Mouse (Mus musculus): ENCODE results near the gene Cntn6. TPM values are rescaled to one million over a fixed set of nuclear protein-coding genes. Genes with fewer than 3 reads are reported as not detected.

Gene Cntn6
- total RNA-seq, 2 experiments from 2014 or later: 5.0 to 5.7 TPM

DNA sequence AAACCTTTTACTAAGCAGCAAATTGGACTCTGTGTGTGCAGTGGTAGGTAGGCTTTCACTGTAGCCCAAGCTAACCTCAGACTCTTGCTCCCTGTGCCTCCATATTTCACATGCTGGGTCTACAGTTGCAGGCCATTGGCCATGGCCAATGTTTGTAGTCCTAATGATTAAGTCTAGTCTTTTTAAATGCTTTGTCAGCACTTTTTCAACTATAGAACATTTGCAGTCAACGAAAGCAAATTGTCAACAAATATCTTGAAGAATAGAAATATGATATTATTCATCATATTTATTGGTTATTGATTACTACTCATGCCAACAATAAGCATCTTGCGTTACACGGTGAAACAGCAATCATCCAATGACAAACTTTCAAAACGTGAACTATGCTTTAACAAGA is 246.4 kb downstream of the Cntn6 start:
- DNase-seq (ENCODE audit: low spot score in 2 of 2): no peak

DNA sequence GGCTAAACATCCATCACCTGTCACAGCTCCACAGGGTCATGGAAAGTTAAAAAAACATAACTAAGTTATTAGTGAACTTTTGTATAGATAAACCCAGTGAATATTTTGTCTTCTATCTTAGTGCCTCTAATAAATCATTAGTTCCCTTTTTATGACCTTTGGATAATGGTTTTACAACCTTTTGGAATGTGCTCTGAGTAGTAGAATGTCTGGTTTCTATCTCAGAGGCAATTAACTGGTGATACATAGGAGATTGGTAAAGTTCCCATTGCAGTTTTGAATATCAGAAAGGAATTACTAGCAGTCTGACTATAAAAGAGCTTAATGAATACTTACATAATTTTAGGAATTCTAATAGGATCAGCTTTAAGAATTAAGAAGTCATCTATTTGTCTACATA is 265.5 kb downstream of the Cntn6 start:
- DNase-seq (ENCODE audit: low spot score in 2 of 2): no peak

DNA sequence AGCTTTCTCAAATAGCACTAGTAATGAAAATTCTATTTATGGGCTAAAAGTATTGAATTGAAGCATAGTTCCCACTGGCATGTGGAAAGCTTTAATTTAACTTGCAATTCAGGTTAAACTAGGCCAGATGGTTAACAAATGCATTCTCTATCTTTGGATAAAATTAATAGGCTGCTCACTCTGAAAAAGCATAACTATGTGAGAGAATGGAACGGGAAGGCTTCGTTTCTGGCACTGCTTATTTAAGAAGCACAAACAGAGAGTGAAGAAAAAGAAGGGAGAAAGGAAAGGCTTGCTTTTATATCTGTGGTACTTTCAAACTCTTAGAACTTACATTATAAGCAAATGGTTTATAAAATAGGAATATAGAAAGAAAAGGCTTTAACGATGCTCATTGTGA is 268.6 kb downstream of the Cntn6 start:
- DNase-seq (ENCODE audit: low spot score in 2 of 2): peak in 1 of 2 experiments; percentile 24

DNA sequence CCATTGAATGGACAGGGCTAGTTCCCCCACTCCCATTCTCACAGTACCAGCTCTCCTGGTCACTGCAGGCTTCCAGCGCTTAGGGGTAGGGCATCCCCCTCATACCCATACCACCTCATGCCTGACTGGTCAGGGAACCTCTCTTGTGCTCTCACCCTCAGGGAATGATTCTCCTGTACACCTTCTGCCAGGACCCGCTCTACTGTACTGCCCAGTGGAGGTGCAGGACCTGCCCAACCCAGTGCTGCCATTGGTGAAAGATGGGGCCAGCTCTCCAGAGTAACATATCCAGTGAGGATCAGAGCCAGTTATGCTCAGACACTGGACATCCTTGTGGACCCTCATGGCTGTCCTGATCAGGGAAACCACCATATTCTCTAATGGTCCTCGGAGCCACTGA is 291.3 kb downstream of the Cntn6 start:
- DNase-seq (ENCODE audit: low spot score in 2 of 2): no peak

DNA sequence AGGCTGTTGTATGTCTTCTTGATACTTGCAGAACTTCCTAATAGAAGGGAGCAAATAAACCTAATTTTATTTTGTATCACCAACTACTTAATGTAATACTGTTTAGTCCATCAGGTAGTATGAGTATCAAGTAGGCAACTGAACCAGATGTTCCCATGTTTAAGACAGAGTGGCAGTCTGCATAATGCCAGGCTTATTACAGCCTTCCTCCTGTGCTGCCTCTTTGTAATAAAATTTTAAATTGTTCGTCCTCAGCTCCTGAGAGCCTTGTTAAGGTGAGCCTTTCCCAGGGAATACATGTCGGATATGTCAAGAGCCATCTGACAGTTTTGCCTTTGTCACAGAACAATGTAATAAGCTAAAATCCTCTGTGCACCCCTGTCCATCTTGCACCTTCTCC is 294.9 kb downstream of the Cntn6 start:
- DNase-seq (ENCODE audit: low spot score in 2 of 2): no peak

DNA sequence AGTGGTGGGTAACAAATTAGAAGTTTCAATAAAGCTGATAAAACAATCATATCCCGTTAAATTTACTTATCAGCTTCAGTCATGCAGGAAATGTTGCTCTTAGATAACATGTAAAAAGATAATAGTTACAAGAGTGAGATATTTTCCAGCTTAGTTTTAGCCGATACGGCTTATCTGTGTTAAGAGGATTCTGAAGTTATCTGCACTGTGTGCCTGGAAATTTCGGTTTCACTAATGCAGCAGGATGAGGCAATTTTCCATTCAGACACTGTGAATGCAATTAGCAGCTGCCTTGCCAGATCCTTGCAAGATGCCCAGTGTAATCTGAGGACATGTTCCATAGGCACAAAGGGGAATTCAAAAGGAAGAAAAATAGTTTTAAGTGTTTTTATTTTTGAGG is 315.9 kb downstream of the Cntn6 start:
- peak in 1 of 2 experiments; percentile 9 for DNase-seq (ENCODE audit: low spot score in 2 of 2)

DNA sequence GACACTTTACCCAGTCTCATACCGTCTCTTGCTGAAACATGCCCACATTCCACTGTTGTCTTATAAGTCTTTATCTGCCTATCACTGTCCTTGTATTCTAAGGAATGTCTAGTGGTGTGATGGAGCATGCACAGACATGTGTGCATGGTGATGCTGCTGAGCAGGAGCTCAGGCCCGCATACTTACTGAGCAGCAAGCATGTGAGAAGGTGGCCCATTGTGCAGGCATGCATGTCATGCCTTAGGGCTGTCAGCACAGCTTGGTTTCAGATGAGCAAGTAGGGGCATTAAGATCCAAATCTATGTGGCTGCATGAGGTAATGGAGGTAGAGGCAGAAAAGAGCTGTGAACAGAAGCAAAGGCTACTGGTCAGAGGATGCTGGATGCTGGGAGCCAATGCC is 323.0 kb downstream of the Cntn6 start:
- no peak for DNase-seq (ENCODE audit: low spot score in 2 of 2)

DNA sequence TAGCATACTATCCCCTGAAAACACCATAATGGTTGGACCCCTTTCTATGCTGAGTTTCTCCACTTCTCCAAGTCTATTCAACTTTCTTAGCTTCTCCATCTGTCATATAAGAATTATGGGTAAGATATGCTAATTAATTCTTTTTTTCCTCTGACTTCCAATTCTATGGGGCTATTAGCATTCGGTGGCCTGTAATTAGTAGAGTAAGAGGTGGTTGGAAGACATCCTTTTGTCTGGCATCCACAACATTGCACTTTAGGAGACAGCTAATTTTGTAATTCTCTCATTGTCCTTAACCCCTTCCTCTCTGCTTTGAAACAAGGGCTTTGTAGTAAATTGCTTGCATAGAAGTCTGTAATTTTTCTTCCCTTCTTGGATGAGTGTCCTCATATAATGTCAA is 387.1 kb downstream of the Cntn6 start:
- no peak for DNase-seq (ENCODE audit: low spot score in 2 of 2)

DNA sequence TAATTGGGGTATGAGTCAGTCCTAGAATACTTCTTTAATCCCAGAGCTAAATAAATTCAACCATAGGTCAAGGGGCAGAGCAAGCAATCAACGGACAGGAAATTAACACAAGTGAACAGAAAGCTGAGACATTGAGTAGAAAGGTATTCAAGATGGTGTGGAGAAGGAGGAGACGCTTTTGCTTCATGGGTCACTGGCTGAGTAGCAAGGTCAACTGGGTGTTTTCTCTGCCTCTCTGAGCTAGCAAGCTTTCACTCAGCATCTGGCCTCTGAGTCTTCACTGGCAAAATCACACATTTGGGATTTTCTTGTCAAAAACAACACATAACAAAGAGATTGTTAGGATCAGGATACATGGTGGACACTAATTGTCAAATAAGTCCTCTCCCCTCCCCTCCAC is 391.4 kb downstream of the Cntn6 start:
- DNase-seq (ENCODE audit: low spot score in 2 of 2): no peak

DNA sequence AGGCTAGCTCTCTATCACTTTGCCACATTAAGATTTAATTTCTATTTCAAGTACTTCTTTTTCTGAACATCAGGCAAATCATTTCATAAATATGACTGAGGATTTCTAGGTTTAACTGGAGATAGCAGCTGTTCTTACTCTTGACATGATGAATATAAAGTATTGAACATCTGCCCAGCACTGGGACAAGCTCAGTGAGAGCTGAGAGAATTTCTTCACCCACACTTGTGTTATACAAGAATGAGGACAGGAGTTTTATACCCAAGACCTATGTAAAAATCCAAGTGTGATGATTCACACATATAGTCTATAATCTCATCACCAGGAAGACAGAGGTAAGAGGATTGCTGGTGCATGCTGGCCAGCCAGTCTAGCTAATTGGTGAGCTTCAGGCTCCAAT is 393.2 kb downstream of the Cntn6 start:
- no peak for DNase-seq (ENCODE audit: low spot score in 2 of 2)

DNA sequence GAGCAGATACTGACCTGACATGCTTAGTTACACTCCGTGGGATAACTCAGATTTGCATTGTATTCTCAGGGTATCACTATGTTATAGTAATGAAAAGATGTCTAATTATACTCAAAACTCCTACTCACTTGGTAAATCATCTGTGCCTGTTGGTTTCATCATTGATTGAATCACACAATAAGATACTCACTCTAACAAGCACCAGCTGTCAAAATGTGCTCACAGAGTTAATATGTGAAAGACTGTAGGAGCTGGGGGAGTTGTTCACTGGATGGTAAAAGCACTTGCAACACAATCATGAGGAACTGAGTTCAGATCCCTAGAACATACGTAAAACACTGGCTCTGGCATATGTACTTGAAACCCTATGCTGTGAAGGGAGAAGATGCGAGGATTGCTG is 398.5 kb downstream of the Cntn6 start:
- peak; percentile 20 to 67 for DNase-seq (ENCODE audit: low spot score in 2 of 2)

Measured in layer of hippocampus, adult 18-20 months (tissue).